In the genomic region with DNA sequence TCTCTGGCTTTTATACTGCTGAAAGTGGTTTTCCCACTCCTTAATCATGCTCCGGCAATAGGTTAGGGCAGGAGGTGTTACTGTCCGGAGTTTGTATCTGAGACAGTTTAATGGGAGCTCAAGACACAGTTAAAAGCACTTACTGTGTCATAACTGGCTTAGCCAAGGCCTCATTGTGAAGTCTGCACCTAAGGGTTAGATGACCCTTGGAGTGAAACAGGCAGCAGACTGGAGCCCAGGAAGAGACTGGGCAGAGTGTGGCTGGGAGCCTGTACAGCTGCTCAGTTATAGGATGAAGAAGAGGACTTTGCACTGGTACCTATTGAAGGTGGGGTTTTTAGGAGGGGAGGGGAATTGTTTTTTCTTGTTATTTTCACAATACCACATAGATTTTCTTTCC, we compare ENCODE assay signal across 43 mouse cellular contexts. TPM values are rescaled to one million over a fixed set of nuclear protein-coding genes. Genes with fewer than 3 reads are reported as not detected.
"Had no signal": no experiment of that assay in that cellular context is flagged by ENCODE, and none has a peak within 500 bp of the region (broad histone marks: within the 10 kb centered on the region; RNA-seq: fewer than 3 reads in every experiment).

4933402N03Rik (minus strand) TSS at position 101 of the 400 bp plus-strand sequence.

- H3K27me3 ChIP-seq: heart, embryonic 12.5 days; hindbrain, embryonic 12.5 days; hindbrain, embryonic 13.5 days; hindbrain, embryonic 15.5 days; intestine, embryonic 15.5 days; kidney, embryonic 15.5 days had no signal

- ATAC-seq: hindbrain, embryonic 16.5 days; hindbrain, postnatal 0 days; inflammation-experienced regulatory T-cells, adult 6 months; intestine, embryonic 15.5 days; intestine, embryonic 16.5 days; intestine, postnatal 0 days had no signal

- H3K4me3 ChIP-seq: heart, embryonic 10.5 days; heart, embryonic 12.5 days; heart, embryonic 13.5 days; heart, embryonic 15.5 days; hindbrain, embryonic 10.5 days; hindbrain, embryonic 12.5 days; hindbrain, embryonic 13.5 days; hindbrain, embryonic 15.5 days; intestine, embryonic 15.5 days; kidney, embryonic 15.5 days; layer of hippocampus, adult 2 months had no signal

- DNase-seq: heart, postnatal 10 days; heart, postnatal 14 days; heart, postnatal 36 days; heart, postnatal 4 days; kidney, adult 11 months; kidney, adult 18-20 months; kidney, adult 2 months; kidney, adult 8-10 months; kidney, adult 9 months; kidney, postnatal 10 days; kidney, postnatal 14 days; kidney, postnatal 25 days; kidney, postnatal 36 days; kidney, postnatal 4 days; layer of hippocampus, adult 9-11 months; layer of hippocampus, postnatal 36 days had no signal

- H3K4me2 ChIP-seq: heart, embryonic 11.5 days; heart, embryonic 12.5 days; heart, embryonic 13.5 days; heart, embryonic 15.5 days; hindbrain, embryonic 12.5 days; hindbrain, embryonic 13.5 days; hindbrain, embryonic 14.5 days; hindbrain, embryonic 15.5 days; intestine, embryonic 15.5 days; kidney, embryonic 15.5 days had no signal

- H3K9ac ChIP-seq: heart, embryonic 12.5 days; heart, embryonic 13.5 days; heart, embryonic 15.5 days; hindbrain, embryonic 12.5 days; hindbrain, embryonic 13.5 days; hindbrain, embryonic 14.5 days; hindbrain, embryonic 15.5 days; intestine, embryonic 15.5 days; kidney, embryonic 15.5 days had no signal

- H3K4me1 ChIP-seq: heart, embryonic 10.5 days; heart, embryonic 12.5 days; heart, embryonic 13.5 days; heart, embryonic 15.5 days; hindbrain, embryonic 10.5 days; hindbrain, embryonic 12.5 days; hindbrain, embryonic 13.5 days; hindbrain, embryonic 15.5 days; intestine, embryonic 15.5 days; kidney, embryonic 15.5 days had no signal

- H3K36me3 ChIP-seq: heart, embryonic 10.5 days; heart, embryonic 12.5 days; heart, embryonic 13.5 days; heart, embryonic 15.5 days; hindbrain, embryonic 10.5 days; hindbrain, embryonic 12.5 days; hindbrain, embryonic 13.5 days; hindbrain, embryonic 15.5 days; intestine, embryonic 15.5 days; kidney, embryonic 15.5 days had no signal

- H3K27ac ChIP-seq: heart, embryonic 10.5 days; heart, embryonic 13.5 days; heart, embryonic 15.5 days; hindbrain, embryonic 10.5 days; hindbrain, embryonic 12.5 days; hindbrain, embryonic 13.5 days; hindbrain, embryonic 14.5 days; hindbrain, embryonic 15.5 days; hindbrain, postnatal 0 days; intestine, embryonic 15.5 days; kidney, embryonic 15.5 days; kidney, postnatal 0 days; layer of hippocampus, adult 2 months had no signal

- H3K9me3 ChIP-seq: heart, embryonic 10.5 days; heart, embryonic 12.5 days; heart, embryonic 13.5 days; heart, embryonic 15.5 days; hindbrain, embryonic 10.5 days; hindbrain, embryonic 12.5 days; hindbrain, embryonic 13.5 days; hindbrain, embryonic 15.5 days; intestine, embryonic 15.5 days; kidney, embryonic 15.5 days had no signal

RNA-seq across cellular contexts. Expression of gene 4933402N03Rik, which starts in this region (rescaled TPM):
- polyA plus RNA-seq: heart, embryonic 10.5 days; heart, embryonic 11.5 days; heart, embryonic 12.5 days; heart, embryonic 13.5 days; heart, embryonic 14.5 days; heart, embryonic 15.5 days; heart, embryonic 16.5 days; heart, postnatal 0 days; hindbrain, embryonic 10.5 days; hindbrain, embryonic 11.5 days; hindbrain, embryonic 12.5 days; hindbrain, embryonic 13.5 days; hindbrain, embryonic 14.5 days; hindbrain, embryonic 15.5 days; hindbrain, embryonic 16.5 days; hindbrain, postnatal 0 days; inflammation-experienced regulatory T-cells, adult 6 months; intestine, embryonic 14.5 days; intestine, embryonic 15.5 days; intestine, embryonic 16.5 days; intestine, postnatal 0 days; kidney, adult 2 months; kidney, embryonic 14.5 days; kidney, embryonic 15.5 days; kidney, embryonic 16.5 days; kidney, postnatal 0 days; large intestine, adult 2 months had no signal
